Mouse (Mus musculus) adrenal gland, postnatal 25 days (tissue): Measurements from ENCODE around the gene Lrpap1. TPM values are rescaled to one million over a fixed set of nuclear protein-coding genes. Genes with fewer than 3 reads are reported as not detected.
A peak's percentile ranks its signal among the peaks of the same experiment; 100 is the strongest.

Experiments used
- DNase-seq: peaks from one replicate; pipeline ENCODE4 v3.0.0; 2021; ENCODE audit warnings: mixed read lengths
- total RNA-seq: library from RNA; stranded (reverse); gene quantifications from 2 replicates; pipeline ENCODE4 v1.2.3, GENCODE M21; 2021

Gene Lrpap1
- total RNA-seq, 1 experiment from 2014 or later = 120 TPM

- no peak for DNase-seq
Measured at GRCm38 (mm10) chr5:35120024-35120423, 14.5 kb upstream of the Lrpap1 start.

- peak; percentile 55 for DNase-seq
Measured at GRCm38 (mm10) chr5:35118418-35118817, 12.9 kb upstream of the Lrpap1 start.

DNA sequence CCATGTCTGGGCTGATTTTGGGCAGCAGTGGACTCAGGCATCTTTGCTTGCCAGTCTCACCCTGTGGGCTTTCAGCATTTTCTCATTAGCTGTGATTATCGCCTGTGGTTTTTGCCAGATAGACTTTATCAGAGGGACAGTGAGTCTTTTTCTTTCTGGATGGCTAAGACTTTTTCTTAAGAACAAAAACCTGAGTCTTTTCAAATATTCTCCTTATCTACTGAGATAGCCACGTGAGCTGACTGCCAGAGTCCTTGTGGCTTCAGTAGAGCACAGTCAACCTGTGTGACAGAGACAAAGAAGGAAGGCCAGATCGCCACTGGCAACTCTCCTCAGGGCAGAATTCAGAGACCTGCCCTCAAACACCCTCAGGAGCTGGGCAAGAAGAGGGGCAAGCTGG, 12.1 kb upstream of the Lrpap1 start:
- no peak for DNase-seq

DNA sequence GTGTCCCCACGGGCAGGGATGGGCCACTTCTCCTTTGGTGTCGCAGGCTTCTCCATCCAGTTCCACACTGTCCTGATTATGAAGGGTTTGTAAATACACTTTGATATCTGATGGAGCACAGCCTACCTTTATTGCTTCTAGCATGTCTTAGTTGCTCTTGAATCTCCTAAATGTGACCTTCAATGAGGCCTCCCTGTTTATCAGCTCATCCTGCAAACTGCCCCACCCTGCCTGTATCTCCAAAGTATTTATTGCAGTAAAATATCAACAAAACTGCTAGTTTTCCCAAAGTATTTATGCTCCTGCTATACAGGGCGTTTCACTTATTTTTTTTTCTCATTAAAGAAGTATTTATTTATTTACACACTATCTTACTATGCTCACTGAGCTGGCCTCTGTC, 10.4 kb upstream of the Lrpap1 start:
- DNase-seq = no peak

GRCm38 (mm10) chr5:35112444-35112843, 6.9 kb upstream of the Lrpap1 start:
- DNase-seq = no peak

DNA sequence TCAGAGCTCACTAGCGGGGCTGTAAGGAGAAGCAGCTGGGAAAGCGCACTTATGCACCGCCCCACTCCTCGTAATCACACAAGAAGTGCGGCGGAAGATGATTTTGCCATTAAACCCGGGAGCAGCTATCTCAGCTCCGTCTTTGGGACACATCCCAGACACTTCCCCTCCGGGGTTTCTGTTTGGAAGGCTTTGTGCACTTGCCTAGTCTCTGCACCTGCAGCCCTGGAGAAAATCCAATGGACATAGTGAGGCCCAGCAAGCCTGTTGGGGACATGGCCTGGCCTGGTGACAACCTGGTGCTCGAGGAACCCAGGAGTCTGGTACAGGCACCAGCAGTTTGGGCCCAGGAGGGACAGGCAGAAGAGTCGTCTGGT, 344 bp upstream of the Lrpap1 start:
- DNase-seq = no peak

DNA sequence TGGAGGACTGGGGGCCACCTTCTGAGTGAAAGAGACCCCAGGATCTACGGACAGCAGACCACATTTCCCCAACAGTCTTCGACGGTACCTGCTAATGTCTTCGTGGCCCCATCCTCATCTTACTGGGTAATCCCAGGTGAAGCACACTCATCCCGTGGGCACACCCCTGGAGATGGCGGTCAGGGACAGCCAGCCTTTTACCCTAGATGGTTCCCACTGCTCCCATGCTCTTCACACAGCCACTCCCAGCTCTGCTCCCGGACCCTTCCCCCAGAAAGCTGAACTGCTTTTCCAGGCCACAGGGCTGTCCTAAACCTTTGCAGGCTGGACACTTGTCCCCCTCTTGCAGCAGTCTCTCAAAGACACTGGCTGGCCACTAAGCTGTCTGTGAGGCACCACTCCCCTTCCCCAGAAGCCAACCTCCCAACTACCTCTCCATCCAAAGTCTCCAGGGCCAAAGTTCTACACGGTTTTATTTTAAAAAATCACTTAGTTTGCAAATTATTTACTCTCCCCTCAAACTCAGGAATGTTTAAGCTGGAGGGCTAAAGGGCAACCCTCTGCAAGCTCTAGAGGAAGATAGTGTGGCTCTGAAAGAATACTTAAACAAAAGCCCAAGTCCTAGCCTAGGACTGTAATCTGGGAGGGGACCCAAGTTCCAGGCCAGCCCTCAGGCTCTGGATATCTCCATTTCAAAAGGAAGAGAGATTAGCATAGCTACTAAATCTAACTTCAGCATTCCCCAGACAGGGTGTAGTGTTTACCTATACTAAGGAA, 1.2 kb downstream of the Lrpap1 start:
- no peak for DNase-seq

- no peak for DNase-seq
Measured at GRCm38 (mm10) chr5:35103528-35103927, 2.0 kb downstream of the Lrpap1 start.

DNA sequence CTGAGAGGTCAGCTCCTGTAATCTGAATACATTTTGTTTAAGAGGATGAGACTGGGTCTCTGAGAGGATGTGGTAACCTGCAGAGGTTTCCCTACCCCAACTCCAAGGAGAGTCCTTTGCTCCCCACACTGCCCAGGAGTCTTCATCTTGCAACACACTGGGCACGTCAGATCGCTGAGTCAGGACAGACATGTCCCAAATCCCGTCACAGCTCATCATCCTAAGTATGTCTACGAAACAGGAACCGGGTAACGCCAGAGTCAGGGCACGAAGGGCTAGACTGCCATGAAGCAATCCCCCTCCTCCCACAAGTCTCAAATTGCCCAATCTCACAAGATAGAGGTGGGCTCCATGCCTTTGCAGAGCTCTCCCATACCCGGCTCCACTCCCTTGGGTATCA, 2.5 kb downstream of the Lrpap1 start:
- no peak for DNase-seq

DNA sequence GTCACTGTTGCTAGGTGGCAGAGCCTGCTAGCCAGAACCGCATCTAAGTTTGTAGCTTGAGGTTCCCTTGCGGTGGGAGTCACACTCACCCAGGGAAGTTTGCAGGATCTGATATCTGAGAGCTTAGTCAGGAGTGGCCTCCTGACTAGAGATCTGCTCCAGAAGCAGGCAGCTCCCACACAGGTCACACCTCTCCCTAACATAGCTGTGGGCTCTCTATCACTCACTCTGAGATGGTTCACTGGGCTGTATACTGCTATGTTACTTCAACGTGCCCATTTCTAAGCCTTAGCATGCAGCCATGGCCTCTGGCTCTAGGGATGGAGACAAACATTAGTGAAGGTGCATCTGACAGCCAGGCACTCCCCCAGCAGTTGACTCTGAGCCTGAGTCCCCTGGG, 13.9 kb downstream of the Lrpap1 start:
- DNase-seq = no peak

- no peak for DNase-seq
Measured at GRCm38 (mm10) chr5:35089614-35089963, 16.0 kb downstream of the Lrpap1 start.

GRCm38 (mm10) chr5:35088785-35089613, 16.6 kb downstream of the Lrpap1 start:
- peak; percentile 86 for DNase-seq

GRCm38 (mm10) chr5:35084913-35085312, 20.7 kb downstream of the Lrpap1 start:
- no peak for DNase-seq

- DNase-seq = peak; percentile 31
Measured at GRCm38 (mm10) chr5:35079101-35079500, 26.5 kb downstream of the Lrpap1 start.

DNA sequence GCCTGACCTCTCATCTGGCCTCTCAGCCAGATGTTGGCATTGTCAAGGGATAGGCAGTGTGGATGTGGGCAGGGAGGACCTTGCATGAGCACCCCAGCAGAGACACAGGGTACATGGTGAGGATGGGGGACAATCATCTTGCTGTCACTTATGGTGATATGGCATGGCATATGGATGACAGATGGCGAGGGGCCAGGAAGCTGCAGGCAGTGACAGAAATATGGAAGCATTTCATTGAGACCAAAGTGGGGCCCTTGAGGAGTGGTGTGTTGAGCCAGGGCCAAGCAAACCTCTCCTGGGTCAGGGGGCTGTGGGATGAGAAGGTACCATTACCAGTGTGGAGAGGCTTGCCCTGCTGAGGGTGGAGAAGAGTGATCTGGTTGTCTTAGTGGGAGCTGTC, 29.2 kb downstream of the Lrpap1 start:
- no peak for DNase-seq

DNA sequence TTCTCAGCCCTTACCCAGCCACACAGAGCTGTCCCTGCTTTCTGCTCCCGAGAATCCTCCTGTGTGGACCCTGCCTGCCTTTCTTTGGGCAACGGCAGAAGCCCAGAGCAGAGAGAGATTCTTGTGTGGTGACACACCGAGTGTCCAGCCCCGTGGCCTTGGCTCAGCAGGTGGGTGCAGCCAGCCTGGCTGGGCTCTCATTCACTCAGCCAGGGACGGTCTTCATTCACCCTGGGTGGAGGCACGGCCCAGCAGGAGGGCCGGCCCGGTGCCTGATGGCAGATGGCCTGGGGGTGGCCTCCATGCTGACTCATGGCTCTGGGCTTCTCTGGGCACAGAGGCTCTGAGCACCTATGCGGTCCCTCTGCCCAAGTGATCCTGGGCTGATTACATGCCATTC, 31.6 kb downstream of the Lrpap1 start:
- DNase-seq = peak; percentile 82

DNA sequence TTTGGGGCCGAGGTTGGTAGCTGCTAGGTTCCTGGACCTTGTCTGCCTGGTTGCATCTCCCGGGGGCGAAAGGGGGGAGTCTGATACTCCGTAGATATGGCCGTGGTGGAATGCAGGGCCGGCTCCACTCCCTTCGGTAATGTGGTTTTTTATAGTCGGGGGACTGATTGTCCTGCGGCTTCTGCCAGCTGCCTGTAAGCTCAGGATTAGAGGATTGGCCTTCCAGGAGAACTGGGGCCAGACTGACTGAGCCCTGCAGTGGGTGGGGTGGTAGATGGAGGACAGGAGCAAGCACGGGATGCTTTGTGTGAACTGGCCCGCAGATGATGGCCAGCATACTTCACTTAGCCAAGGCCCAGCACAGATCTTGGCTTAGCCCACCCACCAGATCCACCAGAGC, 32.3 kb downstream of the Lrpap1 start:
- DNase-seq = no peak

- no peak for DNase-seq
Measured at GRCm38 (mm10) chr5:35071855-35072254, 33.7 kb downstream of the Lrpap1 start.

DNA sequence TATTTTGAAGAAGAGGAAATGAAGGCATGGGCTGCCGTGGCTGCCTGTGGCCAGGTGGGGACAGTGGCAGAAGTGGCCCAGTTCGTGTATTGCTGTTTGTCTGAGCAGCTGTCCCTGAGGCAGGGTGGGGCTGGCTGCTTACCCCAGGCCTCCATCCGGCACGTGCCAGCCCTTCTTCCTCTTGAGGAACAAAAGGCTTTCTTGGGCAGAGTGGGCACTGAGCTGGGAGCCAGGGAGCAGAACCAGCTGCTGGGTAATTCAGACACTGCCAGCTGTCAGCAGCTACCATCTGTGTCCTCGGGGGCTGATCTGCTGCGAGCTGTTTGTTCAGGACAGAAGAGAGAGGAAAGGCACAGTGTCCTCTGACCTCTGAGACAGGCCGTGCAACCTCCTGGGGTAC, 34.6 kb downstream of the Lrpap1 start:
- DNase-seq = no peak

GRCm38 (mm10) chr5:35070314-35070713, 35.3 kb downstream of the Lrpap1 start:
- DNase-seq = peak; percentile 45

- no peak for DNase-seq
Measured at GRCm38 (mm10) chr5:35069841-35070240, 35.7 kb downstream of the Lrpap1 start.

GRCm38 (mm10) chr5:35060098-35060497, 45.5 kb downstream of the Lrpap1 start:
- DNase-seq = no peak

DNA sequence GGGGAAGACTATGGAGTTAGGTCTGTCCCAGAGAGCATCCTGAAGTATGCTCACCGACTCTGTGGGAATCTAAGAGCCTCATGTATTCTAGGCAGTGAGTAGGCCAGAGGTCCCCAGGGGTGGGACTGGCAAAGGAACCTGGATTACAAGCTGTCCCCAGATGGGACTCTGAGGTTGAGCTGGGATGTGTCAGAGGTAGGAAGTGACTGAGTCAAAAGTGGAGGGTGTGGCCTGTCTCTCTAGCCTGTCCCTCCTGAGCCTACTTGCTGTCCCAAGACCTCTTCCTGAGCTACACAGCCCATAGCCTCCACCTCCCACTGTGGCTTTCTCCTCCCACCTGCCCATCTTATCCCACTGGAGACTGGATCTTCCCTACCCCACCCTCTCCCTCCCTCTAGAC, 47.4 kb downstream of the Lrpap1 start:
- DNase-seq = no peak

DNA sequence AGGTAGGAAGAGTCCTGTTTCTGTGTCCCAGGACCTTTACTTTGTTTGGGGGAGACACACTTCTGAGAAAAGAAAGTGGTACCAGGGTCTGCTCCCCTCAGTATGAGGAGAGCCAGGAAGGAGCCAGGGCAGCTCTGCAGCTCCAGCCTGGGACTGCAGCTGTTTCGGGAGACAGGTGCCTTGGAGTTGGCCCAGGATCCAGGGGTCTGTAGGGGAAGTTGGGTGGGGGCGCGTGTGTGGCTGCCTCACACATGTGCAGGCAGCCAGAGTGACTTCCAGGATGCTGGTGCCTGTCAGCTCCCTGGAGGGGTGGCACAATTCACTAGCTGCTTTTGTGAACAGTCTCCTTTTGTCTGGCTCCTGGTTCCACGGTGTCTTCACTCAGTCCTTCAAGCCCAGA, 48.0 kb downstream of the Lrpap1 start:
- no peak for DNase-seq
